Mouse (Mus musculus) testis, adult 2 months (tissue): ENCODE measurements at regions not wholly inside any gene's neighbourhood (a gene's known extent, or its start where the extent isn't known, plus 50 kb on each side); places are given as distances from the start of the nearest gene placed in this dataset.

ENCODE experiments used
- H3K27ac ChIP-seq: fragments of 200-500 bp; 2 replicates; pipeline ENCODE4 v1.5.1; 2012; ENCODE audit warnings: low read depth, low read length; ENCODE audit not compliant: control insufficient read depth, insufficient read depth
- H3K27me3 ChIP-seq: fragments of 200-500 bp; 2 replicates; pipeline ENCODE4 v1.6.1; 2012; ENCODE audit warnings: mild to moderate bottlenecking, low read length, moderate library complexity; ENCODE audit not compliant: control insufficient read depth, insufficient read depth
- H3K36me3 ChIP-seq: fragments of 200-500 bp; 2 replicates; pipeline ENCODE4 v1.6.1; 2012; ENCODE audit warnings: mild to moderate bottlenecking, low read length; ENCODE audit not compliant: control insufficient read depth, insufficient read depth
- H3K4me1 ChIP-seq: fragments of 200-500 bp; 2 replicates; pipeline ENCODE4 v1.6.1; 2012; ENCODE audit warnings: low read length; ENCODE audit not compliant: control insufficient read depth, insufficient read depth
- H3K4me3 ChIP-seq: fragments of 200-500 bp; 2 replicates; pipeline ENCODE4 v1.5.1; 2012; ENCODE audit warnings: low read depth, mild to moderate bottlenecking, low read length, moderate library complexity, mixed read lengths; ENCODE audit not compliant: control insufficient read depth
- CTCF ChIP-seq: fragments of 200-500 bp; IDR thresholded peaks from 2 replicates; pipeline ENCODE4 v1.5.1; 2012; ENCODE audit warnings: low read depth, mild to moderate bottlenecking, inconsistent platforms, low read length, moderate library complexity; ENCODE audit not compliant: control insufficient read depth, insufficient read depth, insufficient replicate concordance
- POLR2A ChIP-seq: fragments of 200-500 bp; IDR thresholded peaks from 2 replicates; pipeline ENCODE4 v1.6.1; 2012; ENCODE audit warnings: low read depth, mild to moderate bottlenecking, inconsistent platforms, low read length, moderate library complexity; ENCODE audit not compliant: control insufficient read depth

DNA sequence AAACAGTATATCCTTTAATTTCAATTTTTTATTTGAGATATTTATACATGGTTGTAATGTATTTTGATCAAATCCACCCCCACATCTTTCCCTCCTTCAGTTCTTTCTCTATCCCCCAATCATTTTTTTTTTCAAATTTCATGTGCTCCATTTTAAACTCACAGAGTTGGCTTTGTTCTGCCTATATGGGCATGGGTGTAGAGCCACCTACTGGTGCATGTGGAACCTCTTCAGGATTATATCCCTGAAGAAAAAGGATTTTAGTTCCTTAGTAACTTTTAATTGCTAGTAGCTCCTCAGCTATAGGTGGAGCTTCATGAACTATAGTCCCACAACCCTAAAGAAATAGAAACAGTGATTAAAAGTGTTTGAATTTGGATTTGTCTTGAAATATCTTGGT lies 155.4 kb downstream of the Kitl start:
- Histone ChIP-seq H3K27me3 (no peaks in the 10 kb centered on the region), H3K27ac (no peak overlapping the region), H3K4me3 (no peak overlapping the region), H3K36me3 (no peaks in the 10 kb centered on the region), H3K4me1 (no peaks in the 10 kb centered on the region)
- no peak for TF ChIP-seq CTCF
- TF ChIP-seq POLR2A, result no peak

DNA sequence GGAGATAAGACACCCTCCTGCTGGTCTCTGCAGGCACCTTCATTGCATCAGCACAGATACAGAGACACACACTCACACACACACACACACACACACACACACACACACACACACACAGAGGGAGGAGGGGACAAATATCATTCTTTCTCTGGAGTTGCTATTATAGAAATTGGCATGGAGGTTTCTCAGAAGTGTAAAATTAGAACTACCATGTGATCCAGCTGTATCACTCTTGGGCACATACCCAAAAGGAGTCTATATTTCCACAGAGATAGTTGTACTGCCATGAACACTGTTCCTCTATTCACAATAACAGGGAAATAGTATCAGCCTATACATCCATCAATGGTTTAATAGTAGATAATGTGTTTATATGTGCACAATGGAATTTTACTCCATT lies 137.8 kb upstream of the Gm4301 start:
- Histone ChIP-seq H3K27ac (no peak overlapping the region), H3K4me1 (no peaks in the 10 kb centered on the region), H3K4me3 (no peak overlapping the region), H3K36me3 (no peaks in the 10 kb centered on the region), H3K27me3 (no peaks in the 10 kb centered on the region)
- TF ChIP-seq CTCF, result no peak
- no peak for TF ChIP-seq POLR2A

DNA sequence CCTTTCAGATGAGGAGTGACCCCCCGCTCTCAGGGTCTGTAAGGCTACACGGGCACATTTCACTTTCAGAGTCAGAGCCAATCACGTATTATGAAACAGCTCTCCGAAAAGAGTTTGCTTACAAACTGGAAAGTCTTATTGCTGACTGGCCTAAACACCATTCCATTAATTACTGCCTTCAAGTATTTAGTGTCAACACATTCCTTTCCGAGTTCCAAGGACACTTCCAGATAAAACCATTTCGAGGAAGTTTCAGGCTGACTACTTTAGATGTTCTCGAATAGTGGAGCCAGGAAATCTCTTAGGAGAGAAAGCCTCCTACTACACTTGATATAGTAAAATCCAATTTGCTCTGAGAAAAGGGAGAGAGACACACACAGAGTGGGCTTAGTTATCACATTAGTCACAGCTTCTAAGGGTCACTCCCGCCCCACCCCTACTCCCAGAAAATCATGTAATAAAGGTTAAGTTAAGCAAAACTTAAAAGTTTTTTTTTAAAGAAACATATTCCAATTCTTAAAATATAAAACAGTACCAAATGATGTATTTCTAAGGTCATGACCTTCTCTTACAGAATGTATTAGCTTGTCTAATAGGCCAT lies 136.3 kb upstream of the Gm4301 start:
- Histone ChIP-seq H3K36me3 (no peaks in the 10 kb centered on the region), H3K4me1 (no peaks in the 10 kb centered on the region), H3K4me3 (no peak overlapping the region), H3K27me3 (no peaks in the 10 kb centered on the region), H3K27ac (no peak overlapping the region)
- TF ChIP-seq POLR2A, result no peak
- no peak for TF ChIP-seq CTCF

DNA sequence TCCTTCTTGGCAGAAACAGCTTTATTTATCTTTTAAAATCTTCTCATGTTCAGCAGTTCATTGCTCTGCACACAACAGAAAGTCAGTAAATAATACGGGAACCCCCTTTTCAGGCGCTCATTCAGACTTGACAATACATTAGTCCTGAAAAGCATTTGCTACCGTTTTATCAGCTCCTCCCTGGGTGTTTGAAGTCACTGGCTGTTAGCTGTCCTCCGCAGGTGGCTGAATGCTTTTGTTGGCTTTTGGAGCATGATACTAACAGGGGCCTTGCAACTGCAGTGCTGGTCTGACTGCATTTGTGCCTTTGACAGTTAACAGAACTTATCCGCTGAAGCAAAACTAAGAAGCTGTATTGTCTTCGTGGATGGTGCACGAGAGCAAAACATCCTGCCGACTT lies 135.0 kb upstream of the Gm4301 start:
- H3K4me3 ChIP-seq, result no peak overlapping the region
- no peak overlapping the region for H3K27ac ChIP-seq

DNA sequence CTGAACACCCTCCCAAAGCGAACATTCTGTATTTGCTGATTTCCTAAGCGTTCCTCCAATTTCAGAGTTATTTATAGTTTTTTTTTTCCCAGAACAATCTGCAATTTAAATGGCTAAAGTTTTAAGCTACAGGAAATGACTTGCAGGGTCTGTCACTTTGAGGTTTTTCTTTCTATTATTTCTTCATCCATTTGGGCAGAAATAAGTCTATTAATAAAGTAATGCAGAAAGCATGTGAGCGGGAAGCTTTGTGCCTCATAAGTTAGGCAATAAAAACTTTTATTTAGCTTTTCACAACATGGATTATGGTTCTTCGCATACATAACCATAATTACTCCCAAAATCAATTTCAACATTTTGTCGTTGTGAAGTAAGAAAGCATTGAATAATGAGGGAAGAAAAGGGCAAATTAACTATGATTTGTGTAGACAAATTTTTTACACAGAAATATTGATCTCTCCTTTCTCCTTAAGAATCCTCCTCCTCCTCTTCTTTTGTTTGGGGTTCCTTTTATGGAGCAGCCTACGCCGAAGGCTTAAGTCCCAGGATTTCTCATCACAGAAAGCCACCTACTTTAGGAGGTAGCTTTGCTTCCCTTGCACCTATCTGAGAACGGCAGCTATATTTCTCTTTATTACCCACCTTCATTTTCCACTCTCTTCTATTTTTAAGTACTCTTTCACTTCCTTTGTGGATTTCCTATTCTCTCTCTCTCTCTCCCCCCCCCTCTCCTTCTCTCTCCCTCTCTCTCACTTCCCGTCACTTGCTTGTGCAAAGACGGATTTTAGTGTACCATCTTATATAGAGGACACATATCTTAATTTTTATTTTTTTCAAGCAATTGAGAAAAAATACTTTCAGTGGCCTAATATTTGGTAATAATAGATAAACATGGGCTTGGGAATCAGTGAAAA lies 128.6 kb upstream of the Gm4301 start:
- H3K4me1 ChIP-seq, result no peaks in the 10 kb centered on the region
- no peaks in the 10 kb centered on the region for H3K36me3 ChIP-seq
- no peak overlapping the region for H3K4me3 ChIP-seq
- TF ChIP-seq POLR2A (no peak), CTCF (no peak)
- H3K27me3 ChIP-seq, result no peaks in the 10 kb centered on the region
- no peak overlapping the region for H3K27ac ChIP-seq

More for the DNA sequence above, 135.0 kb upstream of the Gm4301 start:
- Histone ChIP-seq H3K27me3 (no peaks in the 10 kb centered on the region), H3K36me3 (no peaks in the 10 kb centered on the region), H3K4me1 (no peaks in the 10 kb centered on the region)
- TF ChIP-seq POLR2A (no peak), CTCF (no peak)

DNA sequence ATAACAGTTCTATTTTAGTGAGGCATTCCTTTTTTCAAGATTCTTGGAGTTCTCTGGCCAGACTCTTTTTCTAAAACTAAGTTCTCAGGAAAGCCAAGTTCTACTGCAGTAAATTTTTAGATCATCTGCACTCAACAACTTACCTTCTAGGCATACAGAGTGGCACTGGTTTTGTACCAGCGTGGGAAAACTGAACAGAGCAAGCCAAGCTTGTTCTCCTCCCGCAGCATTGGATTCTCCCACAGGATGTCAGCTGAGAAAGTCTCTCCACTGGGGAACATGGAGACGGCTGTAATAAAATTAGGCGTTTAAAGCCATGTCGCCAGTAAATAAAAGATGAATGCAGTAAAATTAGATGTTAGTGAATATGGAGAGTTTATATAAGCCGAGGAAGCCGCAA lies 124.8 kb upstream of the Gm4301 start:
- Histone ChIP-seq H3K4me1 (no peaks in the 10 kb centered on the region), H3K27ac (no peak overlapping the region), H3K4me3 (no peak overlapping the region), H3K36me3 (no peaks in the 10 kb centered on the region), H3K27me3 (no peaks in the 10 kb centered on the region)
- no peak for TF ChIP-seq POLR2A
- no peak for TF ChIP-seq CTCF

DNA sequence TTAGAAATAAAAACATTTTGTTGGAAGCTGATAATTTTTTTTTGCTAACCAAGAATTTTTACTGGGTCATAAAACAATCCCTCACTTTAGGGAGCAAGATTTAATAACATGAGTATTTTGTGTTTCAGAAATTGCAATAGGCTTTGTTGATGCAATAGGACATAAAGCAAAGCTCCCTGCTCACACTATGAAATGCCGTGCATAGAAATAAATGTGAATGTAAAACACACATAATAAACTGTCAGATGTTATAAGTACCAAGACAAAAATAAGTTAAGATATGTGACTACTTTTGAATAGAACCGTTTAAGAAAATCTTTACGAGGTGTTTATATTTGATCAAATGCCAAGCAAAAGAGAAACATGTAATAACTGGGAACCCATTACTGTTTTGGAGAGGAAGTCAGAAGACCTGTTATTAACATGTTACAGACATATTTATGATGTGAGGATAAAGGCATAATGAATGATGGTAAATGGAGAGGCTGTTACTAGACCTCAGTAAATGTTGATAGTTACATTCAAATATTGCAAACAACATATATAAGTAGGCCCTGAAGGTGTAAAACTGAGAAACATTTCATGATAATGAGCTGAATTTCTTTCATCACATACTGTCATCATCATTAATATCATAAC lies 110.9 kb upstream of the Gm4301 start:
- Histone ChIP-seq H3K27ac (no peak overlapping the region), H3K36me3 (no peaks in the 10 kb centered on the region), H3K4me3 (no peak overlapping the region), H3K4me1 (no peaks in the 10 kb centered on the region), H3K27me3 (no peaks in the 10 kb centered on the region)
- no peak for TF ChIP-seq POLR2A
